Mouse (Mus musculus) midbrain, embryonic 12.5 days (tissue): ENCODE measurements around the gene Ccdc87. TPM values are rescaled to one million over a fixed set of nuclear protein-coding genes. Genes with fewer than 3 reads are reported as not detected.

Source experiments
- ATAC-seq: fragments of 200-750 bp; cut with Nextera tagmentation; 2 replicates; pipeline ENCODE4 v1.8.0; 2017; ENCODE audit warnings: low read depth, moderate TSS enrichment, moderate library complexity; ENCODE audit not compliant: low FRiP score
- H3K27ac ChIP-seq: fragments of 300-500 bp; sonication (generic); replicated peaks from 2 replicates; pipeline ENCODE4 v1.5.1; 2016; ENCODE audit warnings: mild to moderate bottlenecking
- H3K27me3 ChIP-seq: fragments of 300-500 bp; sonication (generic); 2 replicates; pipeline ENCODE4 v1.6.1; 2016; ENCODE audit warnings: mild to moderate bottlenecking
- H3K36me3 ChIP-seq: fragments of 300-500 bp; sonication (generic); 2 replicates; pipeline ENCODE4 v1.6.1; 2016
- H3K4me1 ChIP-seq: fragments of 300-500 bp; sonication (generic); 2 replicates; pipeline ENCODE4 v1.6.1; 2016
- H3K4me2 ChIP-seq: fragments of 300-500 bp; sonication (generic); replicated peaks from 2 replicates; pipeline ENCODE4 v1.6.1; 2016; ENCODE audit warnings: mild to moderate bottlenecking, moderate library complexity
- H3K4me3 ChIP-seq: fragments of 300-500 bp; sonication (generic); 2 replicates; pipeline ENCODE4 v1.5.1; 2016; ENCODE audit warnings: mild to moderate bottlenecking
- H3K9ac ChIP-seq: fragments of 300-500 bp; sonication (generic); replicated peaks from 2 replicates; pipeline ENCODE4 v1.6.1; 2016; ENCODE audit warnings: mild to moderate bottlenecking, moderate library complexity
- H3K9me3 ChIP-seq: fragments of 300-500 bp; sonication (generic); 2 replicates; pipeline ENCODE4 v1.6.1; 2016; ENCODE audit warnings: mild to moderate bottlenecking
- WGBS: fragments of 180-500 bp; shearing (Covaris S2); methylation state at CpG from one replicate; pipeline ENCODE4 v1.1.7; 2016; 5-methylcytosine and 5-hydroxymethylcytosine counted together
- polyA plus RNA-seq: library from polyadenylated mRNA; unstranded; fragments of >200 nt; fragmentation: Nextera tagmentation; extraction: Ambion mirVana; gene quantifications from 2 replicates; pipeline ENCODE4 v1.2.1, GENCODE M21; 2016

Ccdc87 gene
- polyA plus RNA-seq, 1 experiment from 2014 or later = 0.15 TPM

GRCm38 (mm10) chr19:4876241-4876640 is 37.1 kb downstream of the Ccdc87 start:
- Histone ChIP-seq H3K27me3 (peaks cover 19% of the 10 kb centered on the region), H3K9me3 (no peaks in the 10 kb centered on the region), H3K4me1 (peaks cover 16% of the 10 kb centered on the region), H3K36me3 (no peaks in the 10 kb centered on the region), H3K27ac (no peak overlapping the region), H3K9ac (no peak overlapping the region), H3K4me2 (no peak overlapping the region), H3K4me3 (no peak overlapping the region)
- 78% methylated on average over 4 of the region's 4 CpGs for WGBS
- ATAC-seq = no peak

- H3K36me3 ChIP-seq = no peaks in the 10 kb centered on the region
- peaks cover 16% of the 10 kb centered on the region for H3K4me1 ChIP-seq
These were observed 37.6 kb downstream of the Ccdc87 start for GRCm38 (mm10) chr19:4876755-4877154.

GRCm38 (mm10) chr19:4877785-4878184 is 38.6 kb downstream of the Ccdc87 start, which contains the start of gene Actn3:
Gene Actn3 (minus strand): TSS chr19:4877909.
- H3K27ac ChIP-seq = peak within 1 kb of the TSS; percentile 47; the same call in 1 of the 2 replicates
- peak within 1 kb of the TSS; percentile 71 for H3K4me3 ChIP-seq
- H3K27me3 ChIP-seq = peaks cover 19% of the 10 kb centered on the region
- peaks cover 16% of the 10 kb centered on the region for H3K4me1 ChIP-seq
- H3K9me3 ChIP-seq = no peaks in the 10 kb centered on the region
- H3K4me2 ChIP-seq = peak within 1 kb of the TSS; percentile 86
- no peaks in the 10 kb centered on the region for H3K36me3 ChIP-seq
- ATAC-seq = no peak
- WGBS = 4% methylated on average over 16 of the region's 17 CpGs
- peak within 1 kb of the TSS; percentile 76 for H3K9ac ChIP-seq

More at GRCm38 (mm10) chr19:4876755-4877154, 37.6 kb downstream of the Ccdc87 start:
- no peak for ATAC-seq
- no peak overlapping the region for H3K9ac ChIP-seq
- H3K27ac ChIP-seq = no peak overlapping the region
- 66% methylated on average over 3 of the region's 3 CpGs for WGBS
- H3K9me3 ChIP-seq = no peaks in the 10 kb centered on the region
- no peak overlapping the region for H3K4me3 ChIP-seq
- H3K4me2 ChIP-seq = no peak overlapping the region
- H3K27me3 ChIP-seq = peaks cover 19% of the 10 kb centered on the region

GRCm38 (mm10) chr19:4878405-4879323 is 39.5 kb downstream of the Ccdc87 start, which contains the start of gene Zdhhc24:
Gene Zdhhc24 (plus strand): TSS chr19:4878668.
- H3K36me3 ChIP-seq = no peaks in the 10 kb centered on the region; the same call in 1 of the 2 replicates
- H3K9me3 ChIP-seq = no peaks in the 10 kb centered on the region
- peak; percentile 97 for ATAC-seq
- peaks cover 16% of the 10 kb centered on the region for H3K4me1 ChIP-seq
- 2% methylated on average over 52 of the region's 52 CpGs for WGBS
- H3K4me2 ChIP-seq = peak within 1 kb of the TSS; percentile 86
- H3K27ac ChIP-seq = peak within 1 kb of the TSS; percentile 47; the same call in 1 of the 2 replicates
- H3K9ac ChIP-seq = peak within 1 kb of the TSS; percentile 76
- peaks cover 19% of the 10 kb centered on the region for H3K27me3 ChIP-seq
- H3K4me3 ChIP-seq = peak within 1 kb of the TSS; percentile 71

GRCm38 (mm10) chr19:4879324-4879703 is 40.1 kb downstream of the Ccdc87 start:
- no peak for ATAC-seq
- H3K4me2 ChIP-seq = peak overlapping the region; percentile 86
- H3K27ac ChIP-seq = no peak overlapping the region
- peaks cover 16% of the 10 kb centered on the region for H3K4me1 ChIP-seq
- WGBS = 71% methylated on average over 10 of the region's 10 CpGs
- peak overlapping the region; percentile 76; the same call in 1 of the 2 replicates for H3K9ac ChIP-seq
- peak overlapping the region; percentile 71 for H3K4me3 ChIP-seq
- H3K36me3 ChIP-seq = no peaks in the 10 kb centered on the region; the same call in 1 of the 2 replicates
- H3K9me3 ChIP-seq = no peaks in the 10 kb centered on the region
- H3K27me3 ChIP-seq = peaks cover 19% of the 10 kb centered on the region

- 89% methylated on average over 4 of the region's 4 CpGs for WGBS
- Histone ChIP-seq H3K27me3 (no peaks in the 10 kb centered on the region), H3K4me2 (no peak overlapping the region), H3K4me3 (no peak overlapping the region), H3K4me1 (peaks cover 5% of the 10 kb centered on the region), H3K9me3 (no peaks in the 10 kb centered on the region), H3K36me3 (no peaks in the 10 kb centered on the region; the same call in 1 of the 2 replicates), H3K9ac (no peak overlapping the region), H3K27ac (no peak overlapping the region)
- no peak for ATAC-seq
These were observed 44.8 kb downstream of the Ccdc87 start for GRCm38 (mm10) chr19:4883961-4884360.

- WGBS = 86% methylated on average over 10 of the region's 10 CpGs
- Histone ChIP-seq H3K9ac (no peak overlapping the region), H3K4me2 (no peak overlapping the region), H3K27me3 (no peaks in the 10 kb centered on the region), H3K27ac (no peak overlapping the region), H3K36me3 (peaks cover 35% of the 10 kb centered on the region), H3K9me3 (no peaks in the 10 kb centered on the region), H3K4me1 (no peaks in the 10 kb centered on the region), H3K4me3 (no peak overlapping the region)
- no peak for ATAC-seq
These were observed 50.6 kb downstream of the Ccdc87 start for GRCm38 (mm10) chr19:4889791-4890190.

GRCm38 (mm10) chr19:4891798-4892197 is 52.6 kb downstream of the Ccdc87 start:
- no peak overlapping the region for H3K9ac ChIP-seq
- no peaks in the 10 kb centered on the region for H3K27me3 ChIP-seq
- WGBS = 87% methylated on average over 3 of the region's 3 CpGs
- H3K9me3 ChIP-seq = no peaks in the 10 kb centered on the region
- no peak overlapping the region for H3K27ac ChIP-seq
- peaks cover 35% of the 10 kb centered on the region for H3K36me3 ChIP-seq
- no peak overlapping the region for H3K4me2 ChIP-seq
- ATAC-seq = no peak
- no peak overlapping the region for H3K4me3 ChIP-seq
- no peaks in the 10 kb centered on the region for H3K4me1 ChIP-seq

Other genes starting within 250 kb of the Ccdc87 start
- 13.6 and 16.1 TPM in 2 replicates for gene Lrfn4, start 223.7 kb upstream of the Ccdc87 start, polyA plus RNA-seq
- gene Rce1, start 213.7 kb upstream of the Ccdc87 start, polyA plus RNA-seq = 57.2 and 59.8 TPM in 2 replicates
- gene Gm960, start 140.7 kb upstream of the Ccdc87 start, polyA plus RNA-seq = 4.4 and 6.5 TPM in 2 replicates
- 32.1 and 32.9 TPM in 2 replicates for gene Sptbn2, start 128.2 kb upstream of the Ccdc87 start, polyA plus RNA-seq
- gene Rbm4b, start 82.9 kb upstream of the Ccdc87 start, polyA plus RNA-seq = 162 and 168 TPM in 2 replicates
- 86.0 and 94.7 TPM in 2 replicates for gene Rbm4, start 45.5 kb upstream of the Ccdc87 start, polyA plus RNA-seq
- gene Gm21992, start 27.8 kb upstream of the Ccdc87 start, polyA plus RNA-seq = 47.3 and 50.1 TPM in 2 replicates
- 108 and 111 TPM in 2 replicates for gene Rbm14, start 27.7 kb upstream of the Ccdc87 start, polyA plus RNA-seq
- 34.1 and 38.1 TPM in 2 replicates for gene Ccs, start within 50 bp of the Ccdc87 start, polyA plus RNA-seq
- gene Ctsf, start 15.8 kb downstream of the Ccdc87 start, polyA plus RNA-seq = 51.7 and 52.0 TPM in 2 replicates
- 1.2 and 1.6 TPM in 2 replicates for gene Actn3, start 38.5 kb downstream of the Ccdc87 start, polyA plus RNA-seq
- gene Zdhhc24, start 39.3 kb downstream of the Ccdc87 start, polyA plus RNA-seq = 21.6 and 21.8 TPM in 2 replicates
- 9.9 and 11.4 TPM in 2 replicates for gene Bbs1, start 67.3 kb downstream of the Ccdc87 start, polyA plus RNA-seq
- gene Dpp3, start 88.9 kb downstream of the Ccdc87 start, polyA plus RNA-seq = 179 and 189 TPM in 2 replicates
- 3.8 and 4.6 TPM in 2 replicates for gene Peli3, start 103.8 kb downstream of the Ccdc87 start, polyA plus RNA-seq
- 125 and 129 TPM in 2 replicates for gene Mrpl11, start 122.8 kb downstream of the Ccdc87 start, polyA plus RNA-seq
- 0.07 and 0.20 TPM in 2 replicates for gene Npas4, start 150.9 kb downstream of the Ccdc87 start, polyA plus RNA-seq
- 4.8 and 5.1 TPM in 2 replicates for gene Slc29a2, start 184.5 kb downstream of the Ccdc87 start, polyA plus RNA-seq
- 40.7 and 42.4 TPM in 2 replicates for gene B4gat1, start 199.5 kb downstream of the Ccdc87 start, polyA plus RNA-seq
- 4.0 and 4.4 TPM in 2 replicates for gene AC124502.3, start 199.5 kb downstream of the Ccdc87 start, polyA plus RNA-seq
- 56.6 and 63.7 TPM in 2 replicates for gene Brms1, start 202.0 kb downstream of the Ccdc87 start, polyA plus RNA-seq
- gene Rin1, start 211.1 kb downstream of the Ccdc87 start, polyA plus RNA-seq = 1.7 and 2.0 TPM in 2 replicates
- gene Cd248, start 228.7 kb downstream of the Ccdc87 start, polyA plus RNA-seq = 24.7 and 31.5 TPM in 2 replicates
- 0.94 and 2.0 TPM in 2 replicates for gene Tmem151a, start 246.2 kb downstream of the Ccdc87 start, polyA plus RNA-seq
- gene Yif1a, start 249.2 kb downstream of the Ccdc87 start, polyA plus RNA-seq = 60.9 and 61.6 TPM in 2 replicates